Mouse (Mus musculus) MEL (cell line): ENCODE measurements around the gene Glrx3. TPM values are rescaled to one million over a fixed set of nuclear protein-coding genes. Genes with fewer than 3 reads are reported as not detected.
A peak's percentile ranks its signal among the peaks of the same experiment; 100 is the strongest.

Source experiments
- DNase-seq: peaks from one replicate; pipeline ENCODE4 v3.0.0; 2011; ENCODE audit warnings: low read depth, low spot score
- H3K27ac ChIP-seq: 2 replicates; pipeline ENCODE4 v1.5.1; 2012; ENCODE audit warnings: low read depth, mild to moderate bottlenecking, control low read depth, low read length, moderate library complexity; ENCODE audit not compliant: control insufficient read depth
- H3K27me3 ChIP-seq, 2 experiments: fragments of 150-350 bp in 1 of 2; sonication (generic) in 1 of 2; 2 replicates each; pipeline ENCODE4 v1.6.1; 2012; ENCODE audit warnings: low read length in 2 of 2, mild to moderate bottlenecking in 2 of 2, improper control_type of control experiment in 1 of 2, moderate library complexity in 1 of 2; ENCODE audit not compliant: insufficient read depth in 2 of 2, control insufficient read depth in 1 of 2
- H3K36me3 ChIP-seq, 2 experiments: 2 replicates each; pipeline ENCODE4 v1.6.1; 2012 to 2014; ENCODE audit warnings: low read length in 2 of 2, improper control_type of control experiment in 1 of 2, inconsistent platforms in 1 of 2, mild to moderate bottlenecking in 1 of 2; ENCODE audit not compliant: insufficient read depth in 2 of 2, control insufficient read depth in 1 of 2
- H3K4me1 ChIP-seq, 2 experiments: fragments of 150-350 bp in 1 of 2; sonication (generic) in 1 of 2; 2 replicates each; pipeline ENCODE4 v1.6.1; 2012; ENCODE audit warnings: low read length in 2 of 2, improper control_type of control experiment in 1 of 2, mild to moderate bottlenecking in 1 of 2; ENCODE audit not compliant: insufficient read depth in 2 of 2, control insufficient read depth in 1 of 2
- H3K4me3 ChIP-seq, 2 experiments: fragments of 150-350 bp in 1 of 2; sonication (generic) in 1 of 2; 2 replicates each; pipeline ENCODE4 v1.5.1; 2012; ENCODE audit warnings: low read depth in 2 of 2, low read length in 2 of 2, mild to moderate bottlenecking in 2 of 2, moderate library complexity in 2 of 2, control low read depth in 1 of 2, improper control_type of control experiment in 1 of 2; ENCODE audit not compliant: control insufficient read depth in 1 of 2, insufficient read depth in 1 of 2
- H3K79me2 ChIP-seq: 2 replicates; pipeline ENCODE4 v1.6.1; 2012; ENCODE audit warnings: mild to moderate bottlenecking, low read length, moderate library complexity; ENCODE audit not compliant: control insufficient read depth, poor library complexity, insufficient read depth
- H3K9ac ChIP-seq: 2 replicates; pipeline ENCODE4 v1.6.1; 2012; ENCODE audit warnings: low read depth, mild to moderate bottlenecking, control low read depth, low read length, moderate library complexity; ENCODE audit not compliant: control insufficient read depth, poor library complexity, severe bottlenecking
- H3K9me3 ChIP-seq: fragments of 150-350 bp; sonication (generic); replicated peaks from 2 replicates; pipeline ENCODE4 v1.6.1; 2012; ENCODE audit warnings: mild to moderate bottlenecking, low read length, improper control_type of control experiment, moderate library complexity; ENCODE audit not compliant: insufficient read depth
- CTCF ChIP-seq, 3 experiments: IDR thresholded peaks in 2 of 3; conservative IDR thresholded peaks in 1 of 3; 2 replicates each; pipeline ENCODE4 v1.5.1; 2011 to 2012; ENCODE audit warnings: low read length in 3 of 3, low read depth in 2 of 3, mild to moderate bottlenecking in 2 of 3, improper control_type of control experiment in 1 of 3, inconsistent platforms in 1 of 3, mixed read lengths in 1 of 3, moderate library complexity in 1 of 3; ENCODE audit not compliant: control insufficient read depth in 1 of 3, insufficient read depth in 1 of 3, poor library complexity in 1 of 3, severe bottlenecking in 1 of 3
- E2F4 ChIP-seq: IDR thresholded peaks from 2 replicates; pipeline ENCODE4 v1.6.1; 2011; ENCODE audit warnings: low read depth, low read length, improper control_type of control experiment, borderline replicate concordance
- ETS1 ChIP-seq: IDR thresholded peaks from 2 replicates; pipeline ENCODE4 v1.6.1; 2012; ENCODE audit warnings: low read depth, mild to moderate bottlenecking, inconsistent platforms, low read length, improper control_type of control experiment, moderate library complexity
- GABPA ChIP-seq: IDR thresholded peaks from 2 replicates; pipeline ENCODE4 v1.6.1; 2012; ENCODE audit warnings: low read depth, mild to moderate bottlenecking, inconsistent platforms, low read length, improper control_type of control experiment, moderate library complexity
- JUND ChIP-seq: IDR thresholded peaks from 2 replicates; pipeline ENCODE4 v1.6.1; 2011; ENCODE audit warnings: low read depth, mild to moderate bottlenecking, improper control_type of control experiment, low read length
- MAFK ChIP-seq: IDR thresholded peaks from 2 replicates; pipeline ENCODE4 v1.6.1; 2011; ENCODE audit warnings: low read depth, mild to moderate bottlenecking, low read length, improper control_type of control experiment, borderline replicate concordance
- MAX ChIP-seq: IDR thresholded peaks from 2 replicates; pipeline ENCODE4 v1.6.1; 2011; ENCODE audit warnings: low read length, improper control_type of control experiment
- MYB ChIP-seq: IDR thresholded peaks from 2 replicates; pipeline ENCODE4 v1.6.1; 2011; ENCODE audit warnings: mild to moderate bottlenecking, low read depth, low read length, improper control_type of control experiment
- NRF1 ChIP-seq: IDR thresholded peaks from 2 replicates; pipeline ENCODE4 v1.6.1; 2014; ENCODE audit warnings: low read depth, mild to moderate bottlenecking, inconsistent platforms, low read length, improper control_type of control experiment, moderate library complexity; ENCODE audit not compliant: poor library complexity, insufficient read depth, severe bottlenecking
- POLR2A ChIP-seq, 2 experiments: IDR thresholded peaks; 2 replicates each; pipeline ENCODE4 v1.6.1; 2011 to 2012; ENCODE audit warnings: low read length in 2 of 2, mild to moderate bottlenecking in 2 of 2, control low read depth in 1 of 2, improper control_type of control experiment in 1 of 2, low read depth in 1 of 2, moderate library complexity in 1 of 2; ENCODE audit not compliant: control insufficient read depth in 1 of 2, insufficient read depth in 1 of 2, poor library complexity in 1 of 2
- POLR2AphosphoS2 ChIP-seq: IDR thresholded peaks from 2 replicates; pipeline ENCODE4 v1.6.1; 2011; ENCODE audit warnings: low read length, improper control_type of control experiment
- RAD21 ChIP-seq: IDR thresholded peaks from 2 replicates; pipeline ENCODE4 v1.6.1; 2011; ENCODE audit warnings: mild to moderate bottlenecking, low read depth, low read length, improper control_type of control experiment
- SMC3 ChIP-seq: IDR thresholded peaks from 2 replicates; pipeline ENCODE4 v1.6.1; 2011; ENCODE audit warnings: low read depth, low read length, improper control_type of control experiment
- TAL1 ChIP-seq: IDR thresholded peaks from 2 replicates; pipeline ENCODE4 v1.6.1; 2012; ENCODE audit warnings: mild to moderate bottlenecking, inconsistent platforms, low read length, moderate library complexity, mixed read lengths
- TBP ChIP-seq: IDR thresholded peaks from 2 replicates; pipeline ENCODE4 v1.8.0; 2011; ENCODE audit warnings: low read depth, low read length, improper control_type of control experiment
- UBTF ChIP-seq: IDR thresholded peaks from 2 replicates; pipeline ENCODE4 v1.6.1; 2012; ENCODE audit warnings: low read depth, mild to moderate bottlenecking, inconsistent platforms, low read length, improper control_type of control experiment, moderate library complexity, borderline replicate concordance; ENCODE audit not compliant: insufficient read depth
- USF2 ChIP-seq, 2 experiments: IDR thresholded peaks; 2 replicates each; pipeline ENCODE4 v1.6.1; 2011 to 2012; ENCODE audit warnings: improper control_type of control experiment in 2 of 2, low read length in 2 of 2, borderline replicate concordance in 1 of 2, inconsistent platforms in 1 of 2, low read depth in 1 of 2, mild to moderate bottlenecking in 1 of 2; ENCODE audit not compliant: insufficient read depth in 1 of 2
- ZC3H11A ChIP-seq: IDR thresholded peaks from 2 replicates; pipeline ENCODE4 v1.6.1; 2012; ENCODE audit warnings: low read depth, mild to moderate bottlenecking, inconsistent platforms, low read length, improper control_type of control experiment
- ZMIZ1 ChIP-seq: IDR thresholded peaks from 2 replicates; pipeline ENCODE4 v1.6.1; 2012; ENCODE audit warnings: low read depth, mild to moderate bottlenecking, inconsistent platforms, low read length, improper control_type of control experiment, moderate library complexity
- polyA plus RNA-seq, 2 experiments: library from polyadenylated mRNA; stranded (reverse) in 1 of 2; unstranded in 1 of 2; fragments of >175 nt in 1 of 2; fragments of >200 nt in 1 of 2; gene quantifications; 2 replicates each; pipeline versions ENCODE4 v1.2.1 to v1.2.4; 2012; ENCODE audit warnings: low replicate concordance in 2 of 2, low read depth in 1 of 2; ENCODE audit not compliant: insufficient read length in 2 of 2, insufficient read depth in 1 of 2, missing spikeins in 1 of 2
- total RNA-seq: library from RNA; depleted of rRNA; stranded (reverse); fragments of 300-350 nt; gene quantifications from 2 replicates; pipeline ENCODE4 v1.2.3, GENCODE M21; 2012

The Glrx3 gene
- total and polyA plus RNA-seq, 3 experiments: 175 to 290 (median 279) TPM

DNA sequence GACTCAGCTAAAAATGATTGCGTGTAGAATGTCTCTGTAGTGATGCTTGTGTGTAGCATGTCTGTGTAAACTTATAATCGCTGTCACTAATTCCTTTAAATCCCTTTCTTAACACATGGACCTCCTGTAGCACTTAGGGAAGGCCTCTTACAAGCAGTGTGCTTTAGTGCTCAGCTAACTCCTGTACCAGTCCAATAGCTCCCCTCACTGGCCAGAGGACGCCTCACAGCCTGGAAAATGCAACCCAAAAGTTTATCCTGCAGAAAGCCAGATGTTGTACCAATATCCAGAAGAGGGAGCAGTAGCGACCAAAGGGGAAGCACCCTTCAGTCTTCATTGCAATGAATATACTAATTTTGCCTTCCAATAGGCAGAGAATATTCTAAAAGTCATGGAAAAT is 30.8 kb downstream of the Glrx3 start:
- no peaks in the 10 kb centered on the region for H3K9me3 ChIP-seq
- no peak overlapping the region for H3K4me3 ChIP-seq
- no peak overlapping the region for H3K9ac ChIP-seq
- no peaks in the 10 kb centered on the region for H3K27me3 ChIP-seq
- no peaks in the 10 kb centered on the region for H3K79me2 ChIP-seq
- DNase-seq: peak; percentile 59
- H3K27ac ChIP-seq: no peak overlapping the region
- peaks cover 0 to 6% of the 10 kb centered on the region in 2 experiments; a peak in 1 of 4 replicates for H3K36me3 ChIP-seq
- TF ChIP-seq CTCF (IDR thresholded peaks at IDR 0.05 in 2 of 3, conservative IDR thresholded peaks at IDR 0.05 in 1 of 3; ENCODE audit: control insufficient read depth in 1 of 3, insufficient read depth in 1 of 3, low read depth in 2 of 3, low read length in 3 of 3, poor library complexity in 1 of 3, severe bottlenecking in 1 of 3) (peak; percentile 41 to 64 (median 58)), RAD21 (peak; percentile 48), UBTF (no peak)
- H3K4me1 ChIP-seq: 0 out of 4 replicates have a peak, but pooled peaks cover 0 to 2% of the 10 kb centered on the region in 2 experiments

DNA sequence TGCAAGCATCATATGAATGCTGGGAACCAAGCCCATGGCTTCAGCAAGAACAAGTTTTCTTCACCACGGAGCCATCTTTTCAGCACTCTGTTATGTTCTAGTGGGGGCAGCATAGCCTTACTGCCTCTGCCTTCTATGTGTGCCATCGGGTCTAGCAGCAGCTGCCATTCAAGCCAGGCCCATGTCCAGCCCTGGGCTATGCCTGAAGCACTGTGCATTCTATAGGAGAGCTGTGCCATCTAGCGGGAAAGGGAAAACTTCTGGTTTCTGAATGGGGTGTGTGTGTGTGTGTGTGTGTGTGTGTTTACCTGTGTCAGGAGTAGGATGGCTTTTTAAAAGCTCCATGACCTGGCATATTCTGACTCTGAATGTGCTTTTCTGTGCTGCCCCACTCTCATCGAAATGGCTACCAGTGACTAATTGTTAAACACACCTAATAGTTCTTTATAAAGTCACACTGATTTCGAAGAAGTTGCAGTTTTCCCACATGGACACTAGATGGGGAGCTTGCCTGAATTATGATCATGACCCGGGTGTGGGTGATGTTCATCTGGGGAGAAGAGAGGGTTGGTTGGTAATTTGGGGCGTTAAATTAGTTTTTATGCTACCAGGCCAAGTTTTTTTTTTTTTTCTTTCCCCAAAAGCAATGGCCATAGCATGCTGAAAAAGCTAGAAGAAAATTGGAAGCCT is 34.2 kb downstream of the Glrx3 start:
- no peak overlapping the region for H3K27ac ChIP-seq
- H3K9me3 ChIP-seq: no peaks in the 10 kb centered on the region
- no peak overlapping the region for H3K4me3 ChIP-seq
- H3K79me2 ChIP-seq: no peaks in the 10 kb centered on the region
- H3K36me3 ChIP-seq: no peaks in the 10 kb centered on the region; a peak in 1 of 4 replicates
- DNase-seq: peak; percentile 44
- TF ChIP-seq RAD21 (peak; percentile 36), ETS1 (no peak), TAL1 (no peak), SMC3 (peak; percentile 21), CTCF (IDR thresholded peaks at IDR 0.05 in 2 of 3, conservative IDR thresholded peaks at IDR 0.05 in 1 of 3; ENCODE audit: control insufficient read depth in 1 of 3, insufficient read depth in 1 of 3, low read depth in 2 of 3, low read length in 3 of 3, poor library complexity in 1 of 3, severe bottlenecking in 1 of 3) (peak in 2 of 3 experiments; percentile 19 to 43; a peak in 2 of 6 replicates)
- TF ChIP-seq, all 39 proteins: peak for 3
- 0 out of 4 replicates have a peak, but pooled peaks cover 0 to 2% of the 10 kb centered on the region in 2 experiments for H3K4me1 ChIP-seq
- no peak overlapping the region for H3K9ac ChIP-seq
- H3K27me3 ChIP-seq: no peaks in the 10 kb centered on the region

DNA sequence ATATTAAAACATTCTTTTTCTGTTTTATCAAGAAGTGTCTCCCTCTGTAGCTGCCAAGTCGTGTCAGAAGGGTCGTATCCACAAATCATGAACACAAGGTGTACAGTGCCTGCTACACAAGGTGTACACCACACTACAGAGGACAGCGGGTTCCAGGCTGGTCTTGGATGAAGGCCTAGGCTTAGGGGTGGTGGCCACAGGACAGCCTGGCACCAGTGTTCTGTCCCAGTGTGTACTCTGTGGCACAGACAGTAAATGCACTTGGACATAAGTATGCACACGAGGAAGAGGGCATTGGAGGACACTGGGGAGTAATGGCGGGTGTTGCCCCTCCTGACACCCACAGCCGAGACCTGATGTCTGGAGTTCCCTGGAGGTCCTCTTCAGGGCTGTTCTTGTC is 34.7 kb downstream of the Glrx3 start:
- Histone ChIP-seq H3K79me2 (no peaks in the 10 kb centered on the region), H3K36me3 (no peaks in the 10 kb centered on the region), H3K4me1 (0 out of 4 replicates have a peak, but pooled peaks cover 0 to 2% of the 10 kb centered on the region in 2 experiments), H3K27me3 (no peaks in the 10 kb centered on the region), H3K9me3 (no peaks in the 10 kb centered on the region), H3K27ac (no peak overlapping the region), H3K4me3 (no peak overlapping the region), H3K9ac (no peak overlapping the region)
- no peak for TF ChIP-seq E2F4
- no peak for TF ChIP-seq MAX
- TF ChIP-seq TBP: no peak
- TF ChIP-seq USF2 (IDR thresholded peaks at IDR 0.05; ENCODE audit: borderline replicate concordance in 1 of 2, insufficient read depth in 1 of 2, low read depth in 1 of 2, low read length in 2 of 2): no peak
- TF ChIP-seq JUND: no peak
- no peak for TF ChIP-seq MYB
- no peak for TF ChIP-seq POLR2AphosphoS2
- TF ChIP-seq UBTF: no peak
- TF ChIP-seq GABPA: no peak
- no peak for TF ChIP-seq POLR2A (IDR thresholded peaks at IDR 0.05; ENCODE audit: control insufficient read depth in 1 of 2, insufficient read depth in 1 of 2, low read depth in 1 of 2, low read length in 2 of 2, poor library complexity in 1 of 2)
- no peak for TF ChIP-seq MAFK
- no peak for TF ChIP-seq NRF1
- TF ChIP-seq ZMIZ1: no peak
- TF ChIP-seq ZC3H11A: no peak
- TF ChIP-seq ETS1: no peak
- no peak for DNase-seq
